Mouse (Mus musculus) MEL-GATA-1-ER (cell line): Measurements from ENCODE around the gene Got2.
A peak's percentile ranks its signal among the peaks of the same experiment; 100 is the strongest.

Experiments
- DNase-seq: peaks from one replicate; pipeline ENCODE4 v3.0.0-alpha.2; 2012; ENCODE audit warnings: low read depth; ENCODE audit errors: extremely low read depth

The Got2 gene

DNA sequence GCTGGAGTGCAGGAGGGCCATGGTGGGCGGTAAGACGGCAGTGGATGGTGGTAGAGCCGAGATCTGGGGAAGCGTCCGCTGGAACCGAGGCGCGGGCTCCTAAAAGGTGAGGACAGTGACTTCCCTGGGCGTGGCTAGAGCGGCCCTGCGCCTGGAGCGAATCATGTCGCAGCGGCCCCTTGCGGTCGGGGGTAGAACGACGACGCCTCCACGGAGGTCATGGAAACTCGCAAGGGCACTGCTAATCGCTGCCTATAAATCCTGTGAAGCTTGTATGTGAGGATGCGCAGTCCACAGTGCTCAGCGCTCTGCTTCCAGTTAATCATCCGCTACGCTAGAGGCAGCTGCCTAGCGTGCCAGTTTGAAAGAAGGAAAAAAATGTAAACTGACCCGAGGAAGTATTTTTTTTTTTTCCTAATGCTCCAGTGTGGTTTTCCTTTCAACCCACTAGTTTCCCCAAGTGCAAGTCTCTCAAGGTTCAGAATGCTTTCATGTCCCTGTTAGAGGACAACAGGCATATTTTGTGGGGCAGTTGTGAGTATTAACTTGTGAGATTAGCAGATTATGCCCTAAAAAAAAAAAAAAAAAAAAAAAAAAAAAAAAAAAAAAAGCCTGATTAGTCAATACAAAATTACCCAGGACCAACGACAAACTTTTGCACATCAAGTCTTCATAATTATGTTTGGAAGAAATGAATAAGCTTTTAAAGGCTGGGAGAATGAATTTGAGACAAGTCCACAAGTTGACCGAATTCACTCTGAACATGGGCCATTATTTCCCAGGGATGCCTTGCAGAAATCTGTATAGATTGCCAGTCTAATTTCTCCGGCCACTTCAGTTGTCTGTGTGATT, at the start of gene Got2:
Gene Got2 (minus strand): TSS at position 263 of the 852 bp plus-strand sequence.
- DNase-seq: peak; percentile 74

DNA sequence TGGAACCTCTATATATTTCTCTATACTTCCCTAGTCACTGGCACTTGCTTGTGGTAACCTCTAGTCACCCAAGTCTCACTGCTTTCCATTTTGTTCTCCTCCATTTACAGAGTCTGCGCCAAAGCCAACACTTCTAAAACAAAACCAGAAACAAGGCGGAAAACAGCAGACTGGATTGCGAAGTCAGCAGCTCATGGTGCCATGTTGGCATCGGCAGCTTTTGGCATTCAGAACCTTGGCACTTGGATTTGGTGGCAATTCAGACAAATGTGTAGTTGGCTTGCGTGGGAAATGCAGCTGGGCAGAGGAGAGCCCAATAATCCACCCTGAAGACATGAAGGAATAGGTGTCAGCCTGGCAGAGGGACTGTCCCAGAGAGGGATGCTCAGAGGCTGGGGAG, 44.5 kb upstream of the Got2 start:
- DNase-seq: no peak

- no peak for DNase-seq
These were observed 41.5 kb upstream of the Got2 start for GRCm38 (mm10) chr8:95929821-95930220.

GRCm38 (mm10) chr8:95916106-95916505, 27.8 kb upstream of the Got2 start:
- DNase-seq: no peak

GRCm38 (mm10) chr8:95914905-95915643, 26.7 kb upstream of the Got2 start:
- peak; percentile 41 for DNase-seq

- no peak for DNase-seq
These were observed 22.9 kb upstream of the Got2 start for GRCm38 (mm10) chr8:95911240-95911639.

GRCm38 (mm10) chr8:95907885-95908284, 19.5 kb upstream of the Got2 start:
- no peak for DNase-seq

GRCm38 (mm10) chr8:95906738-95907137, 18.4 kb upstream of the Got2 start:
- DNase-seq: no peak

- DNase-seq: no peak
These were observed 13.5 kb upstream of the Got2 start for GRCm38 (mm10) chr8:95901864-95902263.

DNA sequence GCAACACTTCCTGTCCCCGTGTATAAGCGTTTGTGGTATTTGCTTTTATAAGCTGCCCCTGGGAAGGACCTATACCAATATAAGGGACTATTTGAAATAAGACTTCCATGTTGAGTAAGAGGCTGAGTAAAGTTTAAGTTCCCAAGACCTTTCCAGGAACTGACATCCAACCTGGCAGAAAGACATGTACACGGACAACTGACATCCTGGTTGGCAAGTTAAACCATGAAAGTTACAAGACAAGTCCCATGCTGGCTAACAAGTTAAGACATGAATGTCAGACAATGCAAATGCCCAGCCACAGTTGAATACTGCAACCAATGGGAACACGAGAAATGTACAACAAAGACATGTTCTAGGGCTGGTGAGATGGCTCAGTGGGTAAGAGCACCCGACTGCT, 5.4 kb upstream of the Got2 start:
- no peak for DNase-seq

DNA sequence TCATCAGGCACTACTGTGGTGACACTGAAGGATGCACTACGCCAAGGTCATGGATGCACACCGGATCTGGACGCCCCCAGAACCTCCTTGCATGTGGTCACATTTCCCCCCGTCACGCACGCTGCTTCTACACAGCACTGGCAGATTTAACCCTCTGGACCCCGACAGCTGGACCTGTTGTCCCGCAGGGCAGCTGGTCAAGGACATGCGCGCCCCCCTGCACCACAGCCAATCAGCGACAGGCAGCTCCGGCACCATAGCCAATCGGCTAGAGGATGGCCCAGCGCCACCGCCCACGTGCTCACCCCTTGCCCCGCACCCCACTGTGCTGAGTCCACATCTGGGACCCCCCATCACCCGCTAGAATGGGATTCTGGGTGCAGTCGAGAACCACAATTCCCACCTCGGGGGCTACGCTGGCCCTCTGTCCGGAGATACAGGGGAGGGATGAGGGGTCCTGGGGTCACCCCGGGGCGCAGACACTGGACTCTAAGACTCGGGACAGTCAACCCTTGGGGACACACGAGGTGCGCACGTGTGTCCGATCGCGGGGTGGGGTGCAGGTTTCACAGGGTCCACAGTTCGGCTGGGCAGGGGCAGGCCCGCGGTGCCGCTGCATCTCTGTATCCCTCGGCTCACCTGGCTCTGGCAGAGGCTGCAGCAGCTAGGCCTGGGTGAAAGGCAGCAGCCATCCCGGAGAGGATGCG, 616 bp downstream of the Got2 start:
- DNase-seq: peak; percentile 47

DNA sequence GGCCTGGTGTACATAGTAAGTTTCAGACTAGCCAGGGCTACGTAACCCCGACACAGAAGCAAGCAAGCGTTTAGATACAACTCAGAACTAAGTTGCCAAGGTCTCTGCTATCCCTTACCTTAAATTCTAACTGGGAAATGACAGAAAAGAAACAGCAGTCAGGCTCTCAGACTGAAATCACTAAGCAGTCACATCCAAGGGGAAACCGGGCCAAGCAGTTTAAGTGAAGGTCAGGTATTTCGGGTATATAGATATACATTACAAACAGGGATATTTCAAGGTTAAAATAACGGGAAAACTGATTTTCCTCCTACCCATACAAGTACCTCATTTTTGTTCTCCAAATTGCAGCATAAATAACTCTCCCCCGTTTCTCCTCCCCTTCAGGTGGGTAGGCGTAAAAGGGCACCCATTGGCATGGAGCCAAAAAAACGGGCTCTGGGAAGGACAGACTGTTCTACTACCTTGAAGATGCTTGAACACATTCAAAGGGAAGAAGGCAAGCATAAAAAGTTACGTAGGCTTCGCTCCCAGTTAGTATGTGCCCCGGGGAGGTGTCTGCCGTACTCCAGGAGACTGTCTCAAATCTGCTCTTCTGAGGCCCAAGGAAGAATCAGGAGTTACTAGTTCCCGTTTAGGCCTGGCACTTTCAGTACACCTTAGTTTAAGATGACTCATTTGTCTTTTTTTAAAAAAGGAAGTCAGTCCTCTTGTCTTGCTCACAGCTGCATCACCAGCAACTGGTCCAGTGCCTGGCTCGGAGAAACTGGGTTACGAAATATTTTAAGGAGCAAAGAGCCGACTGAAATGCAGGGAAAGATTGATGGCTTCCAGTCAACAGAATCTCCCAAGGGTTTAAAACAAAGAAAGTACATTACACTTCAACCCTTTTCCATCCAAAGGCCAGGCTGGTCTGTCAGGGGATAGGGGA, 1.4 kb downstream of the Got2 start:
- peak; percentile 67 for DNase-seq

- DNase-seq: no peak
These were observed 2.4 kb downstream of the Got2 start for GRCm38 (mm10) chr8:95885966-95886365.

DNA sequence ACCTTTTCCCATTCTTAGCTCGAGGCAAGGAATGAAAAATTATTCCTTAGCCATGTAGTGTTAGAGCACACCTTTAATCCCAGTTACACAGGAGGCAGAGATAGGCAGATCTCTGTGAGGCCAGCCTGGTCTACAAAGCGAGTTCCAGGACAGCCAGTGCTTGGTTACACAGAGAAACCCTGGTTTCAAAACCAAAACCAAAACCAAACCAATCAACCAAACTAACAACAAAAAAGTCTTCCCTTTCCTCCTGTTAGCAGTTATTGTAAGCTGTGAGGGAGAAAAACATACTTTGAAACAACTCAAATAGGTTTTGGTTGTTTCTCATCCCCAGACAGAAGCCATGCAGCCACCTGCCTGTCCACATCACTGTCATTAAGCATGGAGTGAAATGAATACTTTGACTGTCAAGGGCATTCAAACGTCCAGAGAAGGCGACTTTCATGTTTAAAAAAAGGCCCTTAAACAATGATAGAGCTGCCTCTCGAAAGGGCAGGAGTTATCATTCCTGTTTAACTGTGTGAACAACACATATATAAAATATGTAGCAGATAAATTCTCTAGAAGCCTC, 3.0 kb downstream of the Got2 start:
- DNase-seq: no peak

DNA sequence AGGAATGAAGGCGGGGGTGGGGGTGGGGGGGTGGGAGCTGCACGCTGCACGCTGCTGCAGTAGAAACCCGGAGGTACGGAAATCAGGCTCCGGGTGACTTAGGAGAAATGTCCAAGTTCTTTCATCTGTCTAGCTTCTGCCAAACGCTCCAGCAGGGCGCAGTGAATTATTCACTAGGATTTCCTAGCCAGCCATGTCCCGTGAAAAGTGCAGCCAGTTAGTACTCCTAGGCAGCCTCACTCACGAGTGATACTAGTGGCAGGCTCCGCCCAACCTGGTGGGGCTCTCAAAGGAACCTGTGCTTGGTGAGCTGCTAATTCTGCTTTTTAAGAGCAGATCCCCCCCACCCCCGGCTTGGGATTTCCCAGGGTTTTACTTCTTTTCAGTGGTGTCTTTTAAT, 3.9 kb downstream of the Got2 start:
- DNase-seq: no peak

GRCm38 (mm10) chr8:95882191-95882590, 6.2 kb downstream of the Got2 start:
- no peak for DNase-seq

GRCm38 (mm10) chr8:95881576-95881975, 6.8 kb downstream of the Got2 start:
- DNase-seq: no peak

GRCm38 (mm10) chr8:95879823-95880222, 8.5 kb downstream of the Got2 start:
- DNase-seq: no peak

- no peak for DNase-seq
These were observed 10.0 kb downstream of the Got2 start for GRCm38 (mm10) chr8:95878176-95878962.

DNA sequence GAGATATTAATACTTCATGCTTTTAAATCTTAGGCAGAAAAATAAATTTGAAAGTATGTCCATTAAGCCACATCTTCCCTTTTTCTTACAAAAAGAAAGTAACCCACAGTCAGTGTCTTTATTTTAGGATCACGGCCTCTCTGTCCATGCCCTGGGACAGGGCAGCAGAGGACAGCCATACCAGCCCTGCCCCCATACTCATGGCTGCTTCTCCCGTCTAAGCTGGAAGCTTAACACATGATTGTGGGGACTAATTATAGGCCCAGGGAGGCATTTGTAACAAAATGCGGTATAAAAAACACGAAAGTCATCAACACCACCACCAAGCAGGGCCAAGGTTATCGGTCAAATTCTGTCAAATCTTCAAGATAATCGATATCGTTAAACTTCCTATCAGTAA, 13.1 kb downstream of the Got2 start:
- DNase-seq: no peak
